Mouse (Mus musculus) stomach, postnatal 0 days (tissue): ENCODE results near the gene Hnrnpa1. TPM values are rescaled to one million over a fixed set of nuclear protein-coding genes. Genes with fewer than 3 reads are reported as not detected.

Experiments
- ATAC-seq: fragments of 200-750 bp; cut with Nextera tagmentation; 2 replicates; pipeline ENCODE4 v1.8.0; 2017; ENCODE audit not compliant: low FRiP score, low TSS enrichment
- DNase-seq: peaks from one replicate; pipeline ENCODE4 v3.0.0-alpha.2; 2016; ENCODE audit warnings: low spot score
- H3K27ac ChIP-seq: fragments of 300-500 bp; sonication (generic); replicated peaks from 2 replicates; pipeline ENCODE4 v1.5.1; 2014; ENCODE audit warnings: mild to moderate bottlenecking, control low read depth
- H3K27me3 ChIP-seq: fragments of 300-500 bp; sonication (generic); 2 replicates; pipeline ENCODE4 v1.6.1; 2014; ENCODE audit warnings: low read length; ENCODE audit not compliant: control insufficient read depth, insufficient read depth
- H3K36me3 ChIP-seq: fragments of 300-500 bp; sonication (generic); 2 replicates; pipeline ENCODE4 v1.6.1; 2014; ENCODE audit warnings: low read length, mixed read lengths; ENCODE audit not compliant: control insufficient read depth, insufficient read depth
- H3K4me1 ChIP-seq: fragments of 300-500 bp; sonication (generic); replicated peaks from 2 replicates; pipeline ENCODE4 v1.6.1; 2014; ENCODE audit warnings: antibody characterized with exemption; ENCODE audit not compliant: control insufficient read depth, insufficient read depth
- H3K4me2 ChIP-seq: fragments of 300-500 bp; sonication (generic); replicated peaks from 2 replicates; pipeline ENCODE4 v1.6.1; 2014; ENCODE audit warnings: low read depth, mild to moderate bottlenecking, control low read depth, moderate library complexity
- H3K4me3 ChIP-seq: fragments of 300-500 bp; sonication (generic); 2 replicates; pipeline ENCODE4 v1.5.1; 2014; ENCODE audit warnings: low read depth, low read length, control low read depth
- H3K9ac ChIP-seq: fragments of 300-500 bp; sonication (generic); 2 replicates; pipeline ENCODE4 v1.6.1; 2014; ENCODE audit warnings: mild to moderate bottlenecking, low read length, control low read depth, mixed read lengths
- H3K9me3 ChIP-seq: fragments of 300-500 bp; sonication (generic); 2 replicates; pipeline ENCODE4 v1.6.1; 2016; ENCODE audit warnings: low read length; ENCODE audit not compliant: control insufficient read depth
- CTCF ChIP-seq: IDR thresholded peaks from 2 replicates; pipeline ENCODE4 v1.5.1; 2016; ENCODE audit warnings: antibody characterized with exemption, low read depth, mild to moderate bottlenecking, moderate library complexity
- EP300 ChIP-seq: optimal IDR thresholded peaks from 2 replicates; pipeline ENCODE3; 2016; ENCODE audit warnings: antibody characterized with exemption
- WGBS: fragments of 180-500 bp; shearing (Covaris S2); extraction: QIAGEN DNeasy Blood & Tissue Kit; methylation state at CpG from one replicate; pipeline ENCODE4 v1.1.7; 2014; 5-methylcytosine and 5-hydroxymethylcytosine counted together
- polyA plus RNA-seq: library from polyadenylated mRNA; unstranded; fragments of >200 nt; fragmentation: Nextera tagmentation; extraction: Ambion mirVana; gene quantifications from 2 replicates; pipeline ENCODE4 v1.2.1, GENCODE M21; 2015

The Hnrnpa1 gene
- polyA plus RNA-seq, 1 experiment from 2014 or later, result 251 TPM

- 27% methylated on average over 6 of the region's 6 CpGs for WGBS
- peak; percentile 22 for DNase-seq
- Histone ChIP-seq H3K27me3 (no peaks in the 10 kb centered on the region), H3K36me3 (peaks cover 11% of the 10 kb centered on the region; the same call in 1 of the 2 replicates), H3K4me3 (no peak overlapping the region), H3K4me2 (no peak overlapping the region), H3K4me1 (no peaks in the 10 kb centered on the region), H3K9ac (no peak overlapping the region), H3K27ac (peak overlapping the region; percentile 49; the same call in 1 of the 2 replicates), H3K9me3 (no peaks in the 10 kb centered on the region)
- TF ChIP-seq CTCF, result no peak
- TF ChIP-seq EP300, result no peak
- ATAC-seq, result peak; percentile 56; the same call in 1 of the 2 replicates
Measured at GRCm38 (mm10) chr15:103202088-103202793, 38.0 kb upstream of the Hnrnpa1 start.

- no peak overlapping the region for H3K4me2 ChIP-seq
- DNase-seq (no peak), ATAC-seq (no peak)
- H3K4me1 ChIP-seq, result no peaks in the 10 kb centered on the region
- H3K4me3 ChIP-seq, result no peak overlapping the region
- no peaks in the 10 kb centered on the region for H3K27me3 ChIP-seq
- no peaks in the 10 kb centered on the region for H3K36me3 ChIP-seq
- no peaks in the 10 kb centered on the region for H3K9me3 ChIP-seq
- H3K9ac ChIP-seq, result no peak overlapping the region
- no peak overlapping the region for H3K27ac ChIP-seq
- 57% methylated on average over 2 of the region's 2 CpGs for WGBS
- no peak for TF ChIP-seq EP300
- TF ChIP-seq CTCF, result peak; percentile 71
Measured at GRCm38 (mm10) chr15:103205156-103205555, 35.1 kb upstream of the Hnrnpa1 start.

DNA sequence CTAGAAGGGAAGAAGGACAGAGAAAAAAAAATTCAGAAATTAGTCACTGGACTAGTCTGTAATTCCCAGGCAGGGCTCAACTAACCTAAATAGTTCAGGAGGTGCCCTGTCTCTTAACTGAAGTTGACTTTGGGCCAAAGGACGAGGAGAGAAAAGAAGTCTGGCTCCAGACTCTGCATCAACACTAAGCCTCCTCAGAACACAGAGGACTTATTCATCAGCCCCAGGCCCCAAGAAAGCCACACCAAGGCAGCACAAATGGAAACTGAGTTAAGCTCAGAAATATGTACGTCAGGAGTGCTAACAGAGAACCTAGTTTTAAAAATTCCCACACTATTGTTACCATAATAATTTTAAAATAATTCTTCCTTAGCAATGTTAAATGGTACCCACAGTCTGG is 26.1 kb upstream of the Hnrnpa1 start:
- Histone ChIP-seq H3K9ac (no peak overlapping the region), H3K4me1 (no peaks in the 10 kb centered on the region), H3K4me2 (peak overlapping the region; percentile 38), H3K9me3 (no peaks in the 10 kb centered on the region), H3K27me3 (no peaks in the 10 kb centered on the region), H3K27ac (peak overlapping the region; percentile 56), H3K36me3 (peaks cover 12% of the 10 kb centered on the region), H3K4me3 (no peak overlapping the region)
- no peak for TF ChIP-seq CTCF
- no peak for TF ChIP-seq EP300
- ATAC-seq (no peak), DNase-seq (no peak)
- 17% methylated on average over 2 of the region's 2 CpGs for WGBS

DNA sequence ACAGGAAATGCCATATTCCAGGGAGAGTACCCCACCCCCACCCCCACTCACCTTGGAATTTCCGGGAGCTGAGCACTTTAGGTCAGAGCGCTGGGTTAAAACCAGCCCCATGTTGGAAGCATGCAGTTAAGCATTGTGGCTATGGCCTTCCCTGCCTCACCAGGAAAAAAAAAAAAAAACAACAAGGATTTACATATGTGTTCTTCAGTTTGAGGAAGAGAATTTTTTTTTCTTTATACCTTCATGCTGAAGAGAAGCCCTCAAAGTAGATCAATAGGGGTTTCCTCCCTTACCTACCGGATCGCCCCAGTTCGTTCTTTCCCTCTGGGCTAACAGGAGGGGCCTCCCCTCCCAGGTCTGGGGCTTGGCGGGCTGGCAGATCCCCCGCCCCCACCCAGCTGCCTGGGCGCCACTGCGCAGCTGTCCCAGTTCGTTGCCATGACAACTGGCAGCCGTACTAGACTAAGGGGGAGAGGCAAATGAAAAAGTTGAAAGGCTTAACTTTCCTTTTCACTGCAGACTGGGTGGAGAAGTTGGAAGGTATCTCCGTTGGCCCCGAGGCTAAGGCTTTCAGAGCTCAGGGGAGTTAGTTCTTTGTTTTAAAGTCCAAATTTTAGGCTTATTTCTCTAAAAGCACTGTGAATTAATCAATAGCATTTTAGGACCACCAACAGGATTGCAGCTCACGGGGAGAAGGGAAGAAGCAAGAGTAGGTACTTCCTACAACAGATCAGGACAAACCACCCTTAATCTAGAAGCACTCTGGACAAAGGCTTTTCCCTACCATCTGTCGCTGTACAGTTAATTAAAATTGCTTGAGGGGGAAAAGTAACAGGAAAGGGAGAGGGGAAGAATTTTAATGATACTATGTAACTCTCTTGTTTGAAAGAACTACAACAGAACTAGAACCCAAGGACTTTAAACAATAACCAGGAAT is 25.0 kb upstream of the Hnrnpa1 start:
- Histone ChIP-seq H3K9me3 (no peaks in the 10 kb centered on the region), H3K9ac (peak overlapping the region; percentile 52), H3K27ac (peak overlapping the region; percentile 80), H3K36me3 (peaks cover 12% of the 10 kb centered on the region), H3K4me1 (no peaks in the 10 kb centered on the region), H3K4me3 (peak overlapping the region; percentile 46), H3K4me2 (peak overlapping the region; percentile 40), H3K27me3 (no peaks in the 10 kb centered on the region)
- 2% methylated on average over 15 of the region's 15 CpGs for WGBS
- DNase-seq (peak; percentile 88), ATAC-seq (peak; percentile 94)
- TF ChIP-seq CTCF (no peak), EP300 (no peak)

DNA sequence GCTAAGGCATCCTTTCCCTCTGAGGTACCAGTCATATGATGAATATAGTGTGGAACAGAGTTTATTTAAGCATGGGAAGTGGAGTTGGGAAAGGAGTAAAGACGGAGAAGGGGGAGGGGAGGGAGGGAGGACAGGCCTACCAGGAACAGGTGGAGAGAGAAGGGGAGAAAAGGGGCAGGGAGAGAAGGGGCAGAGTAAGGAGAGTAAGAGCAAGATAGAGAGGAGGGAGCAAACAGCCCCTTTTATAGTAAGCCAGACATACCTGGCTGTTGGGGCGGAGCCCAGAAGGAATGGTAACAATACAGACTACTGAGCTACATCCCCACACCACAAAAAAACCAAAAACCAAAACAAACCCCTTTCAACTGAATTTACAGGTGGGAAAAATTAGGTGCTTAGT is 24.2 kb upstream of the Hnrnpa1 start:
- ATAC-seq, result no peak
- H3K9ac ChIP-seq, result no peak overlapping the region
- H3K36me3 ChIP-seq, result peaks cover 8% of the 10 kb centered on the region
- no peak overlapping the region for H3K4me3 ChIP-seq
- peak; percentile 29 for DNase-seq
- peak overlapping the region; percentile 80 for H3K27ac ChIP-seq
- H3K9me3 ChIP-seq, result no peaks in the 10 kb centered on the region
- peak overlapping the region; percentile 40 for H3K4me2 ChIP-seq
- 38% methylated on average over 2 of the region's 2 CpGs for WGBS
- TF ChIP-seq EP300 (no peak), CTCF (no peak)
- H3K27me3 ChIP-seq, result no peaks in the 10 kb centered on the region
- no peaks in the 10 kb centered on the region for H3K4me1 ChIP-seq
